Mouse (Mus musculus) limb, embryonic 11.5 days (tissue): Measurements from ENCODE around the gene Eps15. TPM values are rescaled to one million over a fixed set of nuclear protein-coding genes. Genes with fewer than 3 reads are reported as not detected.
A peak's percentile ranks its signal among the peaks of the same experiment; 100 is the strongest.

Source experiments
- ATAC-seq: fragments of 200-750 bp; cut with Nextera tagmentation; 2 replicates; pipeline ENCODE4 v1.8.0; 2017; ENCODE audit warnings: low read depth; ENCODE audit not compliant: insufficient number of reproducible peaks, low FRiP score, low TSS enrichment
- DNase-seq: peaks from one replicate; pipeline ENCODE4 v3.0.0-alpha.2; 2015; ENCODE audit warnings: low spot score
- H3K27ac ChIP-seq: fragments of 300-500 bp; sonication (generic); replicated peaks from 2 replicates; pipeline ENCODE4 v1.5.1; 2014; ENCODE audit warnings: low read depth, mild to moderate bottlenecking, low read length
- H3K27me3 ChIP-seq: fragments of 300-500 bp; sonication (generic); 2 replicates; pipeline ENCODE4 v1.6.1; 2014; ENCODE audit warnings: mild to moderate bottlenecking, low read length, mixed read lengths; ENCODE audit not compliant: control insufficient read depth, insufficient read depth
- H3K36me3 ChIP-seq: fragments of 300-500 bp; sonication (generic); 2 replicates; pipeline ENCODE4 v1.6.1; 2014; ENCODE audit warnings: mild to moderate bottlenecking, low read length, moderate library complexity, mixed read lengths; ENCODE audit not compliant: control insufficient read depth, insufficient read depth
- H3K4me1 ChIP-seq: fragments of 300-500 bp; sonication (generic); 2 replicates; pipeline ENCODE4 v1.6.1; 2014; ENCODE audit warnings: low read length, mixed read lengths; ENCODE audit not compliant: control insufficient read depth, insufficient read depth
- H3K4me2 ChIP-seq: fragments of 300-500 bp; sonication (generic); 2 replicates; pipeline ENCODE4 v1.6.1; 2014; ENCODE audit warnings: low read depth, mild to moderate bottlenecking, moderate library complexity; ENCODE audit not compliant: severe bottlenecking
- H3K4me3 ChIP-seq: fragments of 300-500 bp; sonication (generic); 2 replicates; pipeline ENCODE4 v1.5.1; 2014; ENCODE audit warnings: low read depth, low read length
- H3K9ac ChIP-seq: fragments of 300-500 bp; sonication (generic); 2 replicates; pipeline ENCODE4 v1.6.1; 2014; ENCODE audit warnings: mild to moderate bottlenecking, low read length
- H3K9me3 ChIP-seq: fragments of 300-500 bp; sonication (generic); 2 replicates; pipeline ENCODE4 v1.6.1; 2016; ENCODE audit warnings: low read length; ENCODE audit not compliant: control insufficient read depth
- WGBS: fragments of 180-500 bp; shearing (Covaris S2); extraction: QIAGEN DNeasy Blood & Tissue Kit; methylation state at CpG from one replicate; pipeline ENCODE4 v1.1.7; 2014; 5-methylcytosine and 5-hydroxymethylcytosine counted together
- polyA plus RNA-seq: library from polyadenylated mRNA; unstranded; fragments of >200 nt; fragmentation: Nextera tagmentation; extraction: Ambion mirVana; gene quantifications from 2 replicates; pipeline ENCODE4 v1.2.1, GENCODE M21; 2014

Gene Eps15
- polyA plus RNA-seq, 1 experiment from 2014 or later, result 38.7 TPM

- Histone ChIP-seq H3K27me3 (no peaks in the 10 kb centered on the region), H3K4me1 (no peaks in the 10 kb centered on the region), H3K4me2 (peak overlapping the region; percentile 81), H3K4me3 (peak overlapping the region; percentile 77), H3K9ac (peak overlapping the region; percentile 82), H3K27ac (peak overlapping the region; percentile 36; the same call in 1 of the 2 replicates), H3K9me3 (no peaks in the 10 kb centered on the region), H3K36me3 (no peaks in the 10 kb centered on the region; the same call in 1 of the 2 replicates)
- DNase-seq (peak; percentile 59), ATAC-seq (peak; percentile 82)
- under 1% methylated on average over 61 of the region's 85 CpGs for WGBS
Observed at GRCm38 (mm10) chr4:109280459-109281160, 542 bp downstream of the Eps15 start.

- Histone ChIP-seq H3K4me3 (peak overlapping the region; percentile 77), H3K4me2 (peak overlapping the region; percentile 81), H3K9ac (peak overlapping the region; percentile 82; the same call in 1 of the 2 replicates), H3K9me3 (no peaks in the 10 kb centered on the region), H3K36me3 (no peaks in the 10 kb centered on the region; the same call in 1 of the 2 replicates), H3K27me3 (no peaks in the 10 kb centered on the region), H3K4me1 (no peaks in the 10 kb centered on the region), H3K27ac (no peak overlapping the region)
- no peak for ATAC-seq
- 6% methylated on average over 4 of the region's 4 CpGs for WGBS
- no peak for DNase-seq
Observed at GRCm38 (mm10) chr4:109281161-109281560, 1.1 kb downstream of the Eps15 start.

- H3K27ac ChIP-seq, result no peak overlapping the region
- ATAC-seq (no peak), DNase-seq (no peak)
- H3K9ac ChIP-seq, result no peak overlapping the region
- H3K4me1 ChIP-seq, result no peaks in the 10 kb centered on the region
- no peak overlapping the region for H3K4me3 ChIP-seq
- WGBS, result 94% methylated on average over 1 of the region's 1 CpGs
- no peaks in the 10 kb centered on the region; the same call in 1 of the 2 replicates for H3K36me3 ChIP-seq
- no peaks in the 10 kb centered on the region for H3K9me3 ChIP-seq
- H3K27me3 ChIP-seq, result no peaks in the 10 kb centered on the region
- H3K4me2 ChIP-seq, result no peak overlapping the region
Observed at GRCm38 (mm10) chr4:109281946-109282345, 1.9 kb downstream of the Eps15 start.

- Histone ChIP-seq H3K27me3 (no peaks in the 10 kb centered on the region), H3K9me3 (no peaks in the 10 kb centered on the region), H3K9ac (no peak overlapping the region), H3K4me3 (no peak overlapping the region), H3K4me1 (no peaks in the 10 kb centered on the region), H3K36me3 (no peaks in the 10 kb centered on the region), H3K27ac (no peak overlapping the region), H3K4me2 (no peak overlapping the region)
- DNase-seq (no peak), ATAC-seq (no peak)
Observed at GRCm38 (mm10) chr4:109294629-109295028, 14.6 kb downstream of the Eps15 start.

- no peak for DNase-seq
- Histone ChIP-seq H3K4me1 (no peaks in the 10 kb centered on the region), H3K9ac (no peak overlapping the region), H3K27ac (no peak overlapping the region), H3K36me3 (no peaks in the 10 kb centered on the region), H3K4me2 (no peak overlapping the region), H3K27me3 (no peaks in the 10 kb centered on the region), H3K9me3 (no peaks in the 10 kb centered on the region), H3K4me3 (no peak overlapping the region)
- WGBS, result 72% methylated on average over 2 of the region's 2 CpGs
- no peak for ATAC-seq
Observed at GRCm38 (mm10) chr4:109296510-109296909, 16.4 kb downstream of the Eps15 start.

DNA sequence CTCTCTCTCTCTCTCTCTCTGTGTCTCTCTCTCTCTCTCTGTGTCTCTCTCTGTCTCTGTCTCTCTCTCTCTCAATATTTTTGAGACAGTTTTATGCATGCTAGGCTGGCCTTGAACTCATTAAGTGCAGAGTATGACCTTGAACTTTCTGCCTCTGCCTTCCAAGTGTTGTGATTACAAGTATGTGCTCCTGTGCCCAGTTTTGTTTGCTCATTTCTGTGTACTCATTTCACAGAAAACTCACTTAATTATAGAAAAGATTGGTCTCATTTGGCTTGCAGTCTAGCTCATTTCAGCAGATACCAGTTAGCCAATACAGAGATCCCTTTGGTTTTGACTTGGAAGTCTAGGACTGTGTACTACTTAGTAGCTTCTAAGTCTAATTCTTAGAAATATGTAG, 19.1 kb downstream of the Eps15 start:
- H3K27me3 ChIP-seq, result no peaks in the 10 kb centered on the region
- H3K4me3 ChIP-seq, result no peak overlapping the region
- H3K9me3 ChIP-seq, result no peaks in the 10 kb centered on the region
- DNase-seq, result no peak
- H3K27ac ChIP-seq, result no peak overlapping the region
- no peak overlapping the region for H3K4me2 ChIP-seq
- H3K4me1 ChIP-seq, result no peaks in the 10 kb centered on the region
- ATAC-seq, result no peak
- no peaks in the 10 kb centered on the region for H3K36me3 ChIP-seq
- H3K9ac ChIP-seq, result no peak overlapping the region

DNA sequence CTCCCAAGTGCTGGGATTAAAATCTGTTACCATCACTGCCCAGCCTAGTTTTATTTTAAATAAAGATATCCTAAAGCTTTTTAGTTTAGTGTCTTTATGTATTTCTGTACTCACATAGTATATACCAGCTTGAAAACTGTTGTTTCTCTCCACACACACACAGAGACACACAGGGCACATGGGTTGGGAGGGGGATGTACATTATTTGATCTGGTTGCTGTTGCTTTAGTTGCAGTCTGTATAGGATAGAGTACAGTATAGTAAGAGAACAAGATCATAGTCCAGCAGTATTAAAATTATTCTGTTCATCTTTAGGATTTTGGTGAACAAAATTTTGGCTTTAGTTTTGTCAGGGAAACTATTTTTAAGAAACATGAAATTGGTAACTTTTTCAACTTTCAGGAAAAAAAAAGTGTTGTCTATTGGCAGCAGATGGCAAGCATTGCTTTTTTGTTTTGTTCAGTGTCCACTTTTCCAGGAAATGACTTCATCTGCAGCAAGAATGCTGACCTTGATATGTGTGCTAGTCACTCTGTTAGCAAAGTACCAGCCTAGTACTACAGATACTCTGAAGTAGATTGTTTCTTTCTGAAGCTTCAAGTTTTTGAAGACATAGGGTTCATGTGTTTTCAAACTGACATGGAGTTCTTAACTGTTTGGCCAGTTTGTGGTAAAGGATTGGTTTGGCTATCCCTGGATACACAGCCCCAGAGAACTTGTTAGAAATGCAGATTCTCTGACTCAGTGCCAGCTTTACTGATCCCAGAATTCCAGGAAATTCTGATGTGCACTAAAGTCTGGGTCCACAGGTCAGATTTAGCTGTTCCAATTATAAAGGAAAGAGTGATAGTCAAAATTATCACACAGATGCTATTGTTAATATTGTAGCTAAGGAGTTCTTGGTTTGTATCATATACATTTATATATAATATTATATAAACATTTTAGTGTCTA, 37.1 kb downstream of the Eps15 start:
- no peaks in the 10 kb centered on the region; the same call in 1 of the 2 replicates for H3K36me3 ChIP-seq
- H3K9ac ChIP-seq, result no peak overlapping the region
- no peak for DNase-seq
- H3K4me1 ChIP-seq, result no peaks in the 10 kb centered on the region
- no peak overlapping the region for H3K27ac ChIP-seq
- ATAC-seq, result no peak
- H3K4me2 ChIP-seq, result no peak overlapping the region
- no peak overlapping the region for H3K4me3 ChIP-seq
- H3K9me3 ChIP-seq, result no peaks in the 10 kb centered on the region
- no peaks in the 10 kb centered on the region for H3K27me3 ChIP-seq

DNA sequence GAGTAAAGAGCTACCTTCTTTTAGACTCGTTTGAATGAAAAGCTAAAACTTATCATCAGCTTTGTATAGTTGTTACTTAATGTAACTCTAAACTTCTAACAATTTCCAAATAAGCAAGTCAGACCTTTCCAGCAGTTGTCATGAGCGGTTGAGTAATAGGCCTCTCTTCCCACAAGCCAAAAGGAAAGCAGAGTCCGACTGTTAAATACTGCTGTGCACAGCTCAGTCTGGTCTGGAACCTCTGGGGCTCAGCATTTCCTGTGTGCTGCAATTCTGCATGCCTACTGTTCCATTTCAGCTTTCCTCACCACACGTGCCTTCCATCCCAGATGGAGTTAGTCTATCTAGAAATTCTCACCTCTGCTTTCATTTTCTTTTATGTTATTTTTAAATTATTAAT, 56.7 kb downstream of the Eps15 start:
- no peak overlapping the region for H3K9ac ChIP-seq
- no peaks in the 10 kb centered on the region for H3K4me1 ChIP-seq
- DNase-seq (no peak), ATAC-seq (no peak)
- no peaks in the 10 kb centered on the region for H3K27me3 ChIP-seq
- WGBS, result 81% methylated on average over 4 of the region's 4 CpGs
- no peak overlapping the region for H3K27ac ChIP-seq
- no peak overlapping the region for H3K4me2 ChIP-seq
- no peak overlapping the region for H3K4me3 ChIP-seq
- no peaks in the 10 kb centered on the region for H3K9me3 ChIP-seq
- H3K36me3 ChIP-seq, result peaks cover 2% of the 10 kb centered on the region; the same call in 1 of the 2 replicates
